Mouse (Mus musculus): ENCODE measurements at regions not wholly inside any gene's neighbourhood (a gene's known extent, or its start where the extent isn't known, plus 50 kb on each side); places are given as distances from the start of the nearest gene placed in this dataset.

GRCm38 (mm10) chr2:74409856-74410404 lies 169.3 kb downstream of the Lnpk start:
- Histone ChIP-seq H3K9ac (no peak overlapping the region), H3K27me3 (no peaks in the 10 kb centered on the region), H3K4me2 (no peak overlapping the region), H3K27ac (no peak overlapping the region), H3K36me3 (no peaks in the 10 kb centered on the region), H3K4me1 (peaks cover 9% of the 10 kb centered on the region), H3K4me3 (replicated peaks) (no peak overlapping the region), H3K9me3 (replicated peaks) (no peaks in the 10 kb centered on the region)
- ATAC-seq (replicated peaks; ENCODE audit: low FRiP score) = no peak
- 75% methylated on average over 4 of the region's 4 CpGs for WGBS

- no peaks in the 10 kb centered on the region for H3K9me3 ChIP-seq (replicated peaks)
- WGBS = 41% methylated on average over 3 of the region's 3 CpGs
- no peak for ATAC-seq (replicated peaks; ENCODE audit: low FRiP score)
- H3K36me3 ChIP-seq = no peaks in the 10 kb centered on the region
- no peak overlapping the region for H3K4me3 ChIP-seq (replicated peaks)
- peaks cover 9% of the 10 kb centered on the region for H3K4me1 ChIP-seq
- H3K27ac ChIP-seq = no peak overlapping the region
- no peaks in the 10 kb centered on the region for H3K27me3 ChIP-seq
- no peak overlapping the region for H3K9ac ChIP-seq
- no peak overlapping the region for H3K4me2 ChIP-seq
Measured at GRCm38 (mm10) chr2:74404493-74404892, 174.7 kb downstream of the Lnpk start.

GRCm38 (mm10) chr2:74391064-74391463 lies 188.2 kb downstream of the Lnpk start:
- no peaks in the 10 kb centered on the region for H3K9me3 ChIP-seq (replicated peaks)
- no peak overlapping the region for H3K9ac ChIP-seq
- ATAC-seq (replicated peaks; ENCODE audit: low FRiP score) = no peak
- no peaks in the 10 kb centered on the region for H3K27me3 ChIP-seq
- 84% methylated on average over 4 of the region's 4 CpGs for WGBS
- H3K4me2 ChIP-seq = no peak overlapping the region
- no peak overlapping the region for H3K4me3 ChIP-seq (replicated peaks)
- no peaks in the 10 kb centered on the region for H3K36me3 ChIP-seq
- H3K4me1 ChIP-seq = peaks cover under 1% of the 10 kb centered on the region; the same call in 1 of the 2 replicates
- H3K27ac ChIP-seq = no peak overlapping the region

GRCm38 (mm10) chr2:74388078-74388477 lies 191.2 kb downstream of the Lnpk start:
- Histone ChIP-seq H3K4me3 (replicated peaks) (no peak overlapping the region), H3K27ac (no peak overlapping the region), H3K4me2 (no peak overlapping the region), H3K9me3 (replicated peaks) (no peaks in the 10 kb centered on the region), H3K9ac (no peak overlapping the region), H3K4me1 (peaks cover 3% of the 10 kb centered on the region; the same call in 1 of the 2 replicates), H3K36me3 (no peaks in the 10 kb centered on the region), H3K27me3 (no peaks in the 10 kb centered on the region)
- no peak for ATAC-seq (replicated peaks; ENCODE audit: low FRiP score)
- WGBS = 93% methylated on average over 5 of the region's 5 CpGs

GRCm38 (mm10) chr2:74384918-74385317 lies 194.3 kb downstream of the Lnpk start:
- Histone ChIP-seq H3K9ac (no peak overlapping the region), H3K27me3 (no peaks in the 10 kb centered on the region), H3K4me1 (peaks cover 6% of the 10 kb centered on the region; the same call in 1 of the 2 replicates), H3K9me3 (replicated peaks) (no peaks in the 10 kb centered on the region), H3K36me3 (no peaks in the 10 kb centered on the region), H3K4me3 (replicated peaks) (no peak overlapping the region), H3K27ac (no peak overlapping the region), H3K4me2 (no peak overlapping the region)
- ATAC-seq (replicated peaks; ENCODE audit: low FRiP score) = no peak
- WGBS = 98% methylated on average over 1 of the region's 1 CpGs

GRCm38 (mm10) chr2:74380574-74381287 lies 198.5 kb downstream of the Lnpk start:
- H3K4me1 ChIP-seq = 0 out of 2 replicates have a peak, but pooled peaks cover 3% of the 10 kb centered on the region
- no peak for ATAC-seq (replicated peaks; ENCODE audit: low FRiP score)
- 22% methylated on average over 7 of the region's 7 CpGs for WGBS

GRCm38 (mm10) chr2:74378709-74379108 lies 200.5 kb downstream of the Lnpk start:
- H3K27ac ChIP-seq = no peak overlapping the region
- 93% methylated on average over 3 of the region's 3 CpGs for WGBS
- H3K9ac ChIP-seq = no peak overlapping the region
- H3K27me3 ChIP-seq = no peaks in the 10 kb centered on the region
- ATAC-seq (replicated peaks; ENCODE audit: low FRiP score) = no peak
- no peak overlapping the region for H3K4me3 ChIP-seq (replicated peaks)
- H3K4me2 ChIP-seq = no peak overlapping the region
- 0 out of 2 replicates have a peak, but pooled peaks cover 3% of the 10 kb centered on the region for H3K4me1 ChIP-seq
- no peaks in the 10 kb centered on the region for H3K36me3 ChIP-seq
- H3K9me3 ChIP-seq (replicated peaks) = no peaks in the 10 kb centered on the region

More at GRCm38 (mm10) chr2:74380574-74381287, 198.5 kb downstream of the Lnpk start:
- H3K4me2 ChIP-seq = no peak overlapping the region
- H3K4me3 ChIP-seq (replicated peaks) = no peak overlapping the region
- H3K36me3 ChIP-seq = no peaks in the 10 kb centered on the region
- H3K27ac ChIP-seq = no peak overlapping the region
- H3K9me3 ChIP-seq (replicated peaks) = no peaks in the 10 kb centered on the region
- no peak overlapping the region for H3K9ac ChIP-seq
- no peaks in the 10 kb centered on the region for H3K27me3 ChIP-seq

GRCm38 (mm10) chr2:74373938-74374337 lies 205.3 kb downstream of the Lnpk start:
- H3K36me3 ChIP-seq = no peaks in the 10 kb centered on the region
- H3K9ac ChIP-seq = no peak overlapping the region
- H3K27ac ChIP-seq = no peak overlapping the region
- WGBS = 69% methylated on average over 1 of the region's 1 CpGs
- H3K9me3 ChIP-seq (replicated peaks) = no peaks in the 10 kb centered on the region
- no peak overlapping the region for H3K4me2 ChIP-seq
- no peaks in the 10 kb centered on the region for H3K27me3 ChIP-seq
- no peak for ATAC-seq (replicated peaks; ENCODE audit: low FRiP score)
- H3K4me3 ChIP-seq (replicated peaks) = no peak overlapping the region
- H3K4me1 ChIP-seq = no peaks in the 10 kb centered on the region

- H3K4me3 ChIP-seq (replicated peaks) = no peak overlapping the region
- ATAC-seq (replicated peaks; ENCODE audit: low FRiP score) = no peak
Measured at GRCm38 (mm10) chr2:74373056-74373455, 206.2 kb downstream of the Lnpk start.

GRCm38 (mm10) chr2:74363255-74363654 lies 216.0 kb downstream of the Lnpk start:
- no peak for ATAC-seq (replicated peaks; ENCODE audit: low FRiP score)
- Histone ChIP-seq H3K36me3 (no peaks in the 10 kb centered on the region), H3K9me3 (replicated peaks) (no peaks in the 10 kb centered on the region), H3K27ac (no peak overlapping the region), H3K4me2 (no peak overlapping the region), H3K9ac (no peak overlapping the region), H3K4me3 (replicated peaks) (no peak overlapping the region), H3K4me1 (no peaks in the 10 kb centered on the region), H3K27me3 (no peaks in the 10 kb centered on the region)
- 81% methylated on average over 2 of the region's 2 CpGs for WGBS

More at GRCm38 (mm10) chr2:74373056-74373455, 206.2 kb downstream of the Lnpk start:
- H3K9me3 ChIP-seq (replicated peaks) = no peaks in the 10 kb centered on the region
- 44% methylated on average over 4 of the region's 4 CpGs for WGBS
- no peak overlapping the region for H3K27ac ChIP-seq
- H3K4me2 ChIP-seq = no peak overlapping the region
- no peaks in the 10 kb centered on the region for H3K36me3 ChIP-seq
- H3K27me3 ChIP-seq = no peaks in the 10 kb centered on the region
- no peak overlapping the region for H3K9ac ChIP-seq
- no peaks in the 10 kb centered on the region for H3K4me1 ChIP-seq

- no peak overlapping the region for H3K4me2 ChIP-seq
- no peaks in the 10 kb centered on the region for H3K9me3 ChIP-seq (replicated peaks)
- no peaks in the 10 kb centered on the region for H3K4me1 ChIP-seq
- H3K9ac ChIP-seq = no peak overlapping the region
- no peaks in the 10 kb centered on the region for H3K27me3 ChIP-seq
- no peaks in the 10 kb centered on the region for H3K36me3 ChIP-seq
- ATAC-seq (replicated peaks; ENCODE audit: low FRiP score) = no peak
- no peak overlapping the region for H3K4me3 ChIP-seq (replicated peaks)
- H3K27ac ChIP-seq = no peak overlapping the region
- 59% methylated on average over 8 of the region's 8 CpGs for WGBS
Measured at GRCm38 (mm10) chr2:74354591-74354990, 224.6 kb downstream of the Lnpk start.

GRCm38 (mm10) chr2:74349809-74350208 lies 229.4 kb downstream of the Lnpk start:
- Histone ChIP-seq H3K36me3 (no peaks in the 10 kb centered on the region), H3K27me3 (no peaks in the 10 kb centered on the region), H3K4me2 (no peak overlapping the region), H3K27ac (no peak overlapping the region), H3K4me3 (replicated peaks) (no peak overlapping the region), H3K9ac (no peak overlapping the region), H3K9me3 (replicated peaks) (no peaks in the 10 kb centered on the region), H3K4me1 (no peaks in the 10 kb centered on the region)
- no peak for ATAC-seq (replicated peaks; ENCODE audit: low FRiP score)
- WGBS = 50% methylated on average over 6 of the region's 6 CpGs
